Mouse (Mus musculus) forebrain, embryonic 10.5 days (tissue): ENCODE results near the gene Nsfl1c. TPM values are rescaled to one million over a fixed set of nuclear protein-coding genes. Genes with fewer than 3 reads are reported as not detected.

Experiments
- polyA plus RNA-seq: library from polyadenylated mRNA; unstranded; fragments of >200 nt; fragmentation: Nextera tagmentation; extraction: Ambion mirVana; gene quantifications from 2 replicates; pipeline ENCODE4 v1.2.1, GENCODE M21; 2016

Nsfl1c gene
- polyA plus RNA-seq, 1 experiment from 2014 or later = 309 TPM

Other genes with a start within 250 kb of the Nsfl1c start
- not detected in 2 replicates for gene 4921509C19Rik, start 18.0 kb upstream of the Nsfl1c start, polyA plus RNA-seq
- 582 and 592 TPM in 2 replicates for gene Fkbp1a, start 48.3 kb downstream of the Nsfl1c start, polyA plus RNA-seq
- 0.43 and 0.79 TPM in 2 replicates for gene Sdcbp2, start 78.4 kb downstream of the Nsfl1c start, polyA plus RNA-seq
- 0.90 and 1.1 TPM in 2 replicates for gene Snph, start 138.4 kb downstream of the Nsfl1c start, polyA plus RNA-seq
- gene Rad21l, start 174.4 kb downstream of the Nsfl1c start, polyA plus RNA-seq = not detected in 2 replicates
- gene Tmem74b, start 207.8 kb downstream of the Nsfl1c start, polyA plus RNA-seq = 5.7 and 5.8 TPM in 2 replicates